Mouse (Mus musculus) embryonic fibroblast, embryonic 13.5 days (primary cell): Measurements from ENCODE around the gene Nmrk1. TPM values are rescaled to one million over a fixed set of nuclear protein-coding genes. Genes with fewer than 3 reads are reported as not detected.

Experiments
- H3K27ac ChIP-seq: 2 replicates; pipeline ENCODE4 v1.5.1; 2012; ENCODE audit warnings: low read length, control low read depth, inconsistent platforms; ENCODE audit not compliant: insufficient read depth
- H3K4me1 ChIP-seq: 2 replicates; pipeline ENCODE4 v1.6.1; 2011; ENCODE audit warnings: low read length; ENCODE audit not compliant: control insufficient read depth, insufficient read depth
- H3K4me3 ChIP-seq: 2 replicates; pipeline ENCODE4 v1.5.1; 2011; ENCODE audit warnings: mild to moderate bottlenecking, control low read depth, low read length; ENCODE audit not compliant: insufficient read depth
- CTCF ChIP-seq: IDR thresholded peaks from 2 replicates; pipeline ENCODE4 v1.5.1; 2011; ENCODE audit warnings: mild to moderate bottlenecking, control low read depth, low read length, moderate library complexity, borderline replicate concordance; ENCODE audit not compliant: insufficient read depth
- POLR2A ChIP-seq: IDR thresholded peaks from 2 replicates; pipeline ENCODE4 v1.6.1; 2011; ENCODE audit warnings: low read depth, mild to moderate bottlenecking, control low read depth, low read length, moderate library complexity
- polyA plus RNA-seq: library from polyadenylated mRNA; stranded (reverse); fragments of >200 nt; gene quantifications from 2 replicates; pipeline ENCODE4 v1.2.4, GENCODE M21; 2011; ENCODE audit warnings: low read depth; ENCODE audit not compliant: missing spikeins, insufficient read length

Nmrk1 gene
- polyA plus RNA-seq, 1 experiment, result 17.5 TPM

DNA sequence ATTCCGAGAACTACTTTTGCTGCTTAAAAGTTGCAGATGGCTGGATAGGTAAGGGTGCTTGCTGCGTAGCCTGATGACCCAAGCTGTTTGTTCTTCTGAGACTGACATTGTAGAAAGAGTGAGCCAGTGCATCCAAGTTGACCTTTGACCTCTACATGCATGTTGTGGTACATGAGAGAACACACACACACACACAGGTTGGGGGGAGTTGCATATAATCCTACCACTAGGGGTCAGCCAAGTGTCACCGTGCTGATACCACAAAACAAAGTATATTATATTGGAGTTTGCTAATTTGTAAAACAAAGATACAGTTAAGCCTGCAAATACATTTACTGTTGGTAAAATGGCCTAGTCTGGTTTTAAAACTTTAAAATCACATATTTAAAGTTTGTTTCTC, 55.8 kb downstream of the Nmrk1 start:
- TF ChIP-seq POLR2A (no peak), CTCF (peak; percentile 40; the same call in 1 of the 2 replicates)

DNA sequence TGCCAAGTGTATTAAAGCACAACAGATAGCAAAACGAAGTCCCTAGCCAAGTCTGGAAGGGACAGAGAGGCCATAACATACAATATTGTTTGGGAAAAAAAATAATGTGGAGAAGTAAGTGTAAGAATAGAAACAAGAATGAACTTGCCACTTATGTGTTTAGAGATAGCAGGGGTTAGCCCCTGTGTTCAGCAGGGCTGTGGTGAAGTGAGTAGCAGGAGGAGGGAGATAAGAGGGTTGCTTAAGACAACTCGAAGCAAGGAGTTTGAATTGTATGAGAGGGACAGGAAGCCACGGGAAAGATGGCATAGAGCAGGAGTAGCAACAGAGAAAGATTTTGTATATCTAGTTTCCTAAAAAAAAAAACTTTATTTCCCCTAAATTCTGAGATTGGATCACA, 60.4 kb downstream of the Nmrk1 start:
- TF ChIP-seq POLR2A, result no peak
- no peak for TF ChIP-seq CTCF
- H3K4me3 ChIP-seq, result no peak overlapping the region
- H3K4me1 ChIP-seq, result no peaks in the 10 kb centered on the region
- no peak overlapping the region for H3K27ac ChIP-seq

More for the DNA sequence above, 55.8 kb downstream of the Nmrk1 start:
- no peaks in the 10 kb centered on the region for H3K4me1 ChIP-seq
- no peak overlapping the region for H3K4me3 ChIP-seq
- no peak overlapping the region for H3K27ac ChIP-seq

DNA sequence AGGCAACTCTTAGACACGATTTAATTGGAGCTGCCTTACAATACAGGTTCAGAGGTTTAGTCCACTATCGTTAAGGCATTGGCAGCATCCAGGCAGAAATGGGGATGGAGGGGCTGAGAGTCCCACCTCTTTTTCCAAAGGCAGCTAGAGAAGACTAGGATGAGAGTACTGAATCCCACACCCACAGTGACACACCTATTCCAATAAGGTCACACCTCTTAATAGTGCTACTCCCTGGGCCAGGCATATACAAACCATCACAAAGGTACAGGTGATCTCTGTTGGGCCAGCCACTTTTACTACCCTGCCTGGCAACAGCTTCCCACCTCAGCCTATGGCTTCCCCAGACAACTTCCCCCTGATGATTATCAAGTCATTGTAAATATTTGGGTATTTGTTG, 61.0 kb downstream of the Nmrk1 start:
- TF ChIP-seq POLR2A (no peak), CTCF (no peak)
- Histone ChIP-seq H3K27ac (no peak overlapping the region), H3K4me3 (no peak overlapping the region), H3K4me1 (no peaks in the 10 kb centered on the region)

GRCm38 (mm10) chr19:18695116-18695515, 63.4 kb downstream of the Nmrk1 start:
- Histone ChIP-seq H3K4me3 (no peak overlapping the region), H3K27ac (no peak overlapping the region), H3K4me1 (no peaks in the 10 kb centered on the region)
- TF ChIP-seq CTCF (no peak), POLR2A (no peak)

DNA sequence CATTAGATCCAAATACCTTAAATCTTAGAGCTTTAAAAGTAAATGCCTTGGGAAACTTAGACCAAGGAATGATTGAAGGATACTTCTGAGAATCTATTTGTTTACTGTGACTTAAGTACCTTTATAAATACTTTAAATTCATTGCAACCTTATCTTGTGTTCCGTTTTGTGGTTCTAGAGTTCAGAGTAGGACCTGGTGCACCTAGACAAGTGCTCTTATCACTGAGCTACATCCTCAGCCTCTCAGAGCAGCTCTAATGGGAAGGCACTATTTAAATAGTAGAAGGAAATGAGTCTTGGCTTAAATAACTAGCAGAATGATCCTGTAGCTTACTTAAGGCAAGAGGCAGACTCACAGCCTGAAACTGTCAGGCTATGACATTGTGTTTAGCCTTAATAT, 63.8 kb downstream of the Nmrk1 start:
- TF ChIP-seq CTCF (no peak), POLR2A (no peak)
- Histone ChIP-seq H3K4me1 (no peaks in the 10 kb centered on the region), H3K4me3 (no peak overlapping the region), H3K27ac (no peak overlapping the region)

Other genes starting within 250 kb of the Nmrk1 start
- 106 and 109 TPM in 2 replicates for gene Ostf1, start 127 bp upstream of the Nmrk1 start, polyA plus RNA-seq
- gene Carnmt1, start 38.8 kb downstream of the Nmrk1 start, polyA plus RNA-seq, result 10.5 and 21.5 TPM in 2 replicates
- gene D030056L22Rik, start 81.2 kb downstream of the Nmrk1 start, polyA plus RNA-seq, result 18.3 and 19.3 TPM in 2 replicates
- 0.50 and 0.74 TPM in 2 replicates for gene Trpm6, start 118.0 kb downstream of the Nmrk1 start, polyA plus RNA-seq